Mouse (Mus musculus): ENCODE measurements around the gene Syngr3. TPM values are rescaled to one million over a fixed set of nuclear protein-coding genes. Genes with fewer than 3 reads are reported as not detected.

Syngr3 gene
- total and polyA plus RNA-seq, 2 experiments from 2014 or later: 334 to 376 TPM

DNA sequence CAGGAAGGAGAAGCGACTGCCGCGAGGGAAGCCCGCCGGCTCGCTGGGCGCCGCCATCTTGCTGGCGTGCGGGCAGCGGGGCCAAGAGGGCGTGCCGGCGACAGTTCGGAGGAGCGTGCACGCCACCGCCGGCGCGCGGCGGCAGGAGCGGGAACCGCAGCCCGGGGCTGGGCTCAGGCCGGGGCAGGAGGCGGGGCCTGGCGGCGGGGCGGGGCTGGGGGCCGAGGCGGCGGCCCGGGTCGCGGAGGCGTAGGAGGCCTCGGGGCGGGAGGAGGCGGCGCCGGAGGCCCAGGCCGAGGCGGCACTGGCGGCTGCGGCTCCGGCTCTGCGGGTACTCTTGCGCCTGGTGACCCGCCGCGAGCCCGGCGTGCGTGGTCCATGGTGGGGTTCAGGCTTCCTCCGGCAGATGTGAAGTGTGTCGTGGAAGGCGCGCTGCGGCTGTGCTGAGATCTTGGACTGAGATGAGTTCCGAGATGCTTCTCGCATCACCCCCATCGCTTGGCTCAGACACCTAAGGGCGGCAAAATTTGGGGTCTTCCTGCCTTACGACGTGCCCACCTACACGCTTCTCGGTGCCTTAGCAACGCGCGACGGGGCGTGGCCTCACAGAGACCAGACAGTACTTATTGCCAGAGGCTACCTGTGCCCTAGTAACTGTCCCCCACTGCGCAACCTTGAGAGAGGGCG is 6.4 kb upstream of the Syngr3 start, which contains the start of the genes Gfer and Noxo1:
Gfer (minus strand) TSS at position 146 of the 687 bp plus-strand sequence.
Noxo1 (plus strand) TSS at position 224 of the 687 bp plus-strand sequence.
- Histone ChIP-seq H3K9ac (replicated peaks; ENCODE audit: low read length, poor library complexity, severe bottlenecking) (peak within 1 kb of the TSS; percentile 79), H3K27ac (ENCODE audit: low read depth, low read length) (peak within 1 kb of the TSS; percentile 87), H3K4me2 (ENCODE audit: low read depth, low read length, poor library complexity, severe bottlenecking) (peak within 1 kb of the TSS; percentile 63), H3K4me1 (ENCODE audit: insufficient read depth, low read length) (0 out of 2 replicates have a peak, but pooled peaks cover 3% of the 10 kb centered on the region), H3K9me3 (ENCODE audit: low read length) (no peaks in the 10 kb centered on the region), H3K36me3 (ENCODE audit: insufficient read depth, low read length) (peaks cover 25% of the 10 kb centered on the region), H3K4me3 (ENCODE audit: low read depth, low read length) (peak within 1 kb of the TSS; percentile 79), H3K27me3 (ENCODE audit: insufficient read depth, low read length) (no peaks in the 10 kb centered on the region)
- WGBS: under 1% methylated on average over 48 of the region's 76 CpGs
- TF ChIP-seq CTCF (IDR thresholded peaks at IDR 0.05): peak; percentile 33; the same call in 1 of the 2 replicates
- DNase-seq (ENCODE audit: low spot score) (peak; percentile 88), ATAC-seq (ENCODE audit: low FRiP score) (peak; percentile 90)

DNA sequence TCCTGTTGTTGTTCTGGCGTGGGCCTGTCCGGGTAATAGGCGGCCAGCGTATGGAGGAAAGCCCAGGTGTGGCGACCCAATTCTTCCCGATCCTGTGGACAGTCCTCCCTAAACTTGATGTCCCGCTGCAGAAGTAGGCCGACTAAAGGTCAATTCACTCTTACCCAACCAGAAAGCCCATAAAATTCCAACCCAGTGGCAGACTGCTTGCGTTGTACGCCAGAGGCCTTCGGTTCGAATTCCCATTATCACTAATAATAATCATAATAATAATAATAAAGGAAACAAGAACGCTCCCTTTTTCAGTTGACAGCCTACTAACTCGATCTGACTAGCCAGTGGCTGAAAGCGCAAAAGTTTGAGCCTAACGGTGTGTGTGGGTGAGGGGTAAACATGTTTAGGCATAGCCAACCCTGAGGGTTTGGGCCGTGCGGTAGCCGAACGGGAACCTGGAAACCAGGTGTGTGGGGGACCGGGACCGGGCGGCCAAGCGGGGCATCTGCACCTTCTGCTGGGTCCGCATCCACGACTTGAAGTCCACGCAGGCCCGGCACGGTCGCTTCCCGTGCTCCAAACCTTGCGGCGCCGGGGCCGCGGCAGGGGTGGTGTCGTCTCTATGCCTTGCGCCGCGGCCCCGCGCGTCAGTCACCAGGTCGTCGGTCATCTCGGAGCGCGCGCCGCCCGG is 5.7 kb upstream of the Syngr3 start:
- 7% methylated on average over 46 of the region's 51 CpGs for WGBS
- peak overlapping the region; percentile 63 for H3K4me2 ChIP-seq (ENCODE audit: low read depth, low read length, poor library complexity, severe bottlenecking)
- H3K27ac ChIP-seq (ENCODE audit: low read depth, low read length): peak overlapping the region; percentile 87
- DNase-seq (ENCODE audit: low spot score): no peak
- no peaks in the 10 kb centered on the region for H3K27me3 ChIP-seq (ENCODE audit: insufficient read depth, low read length)
- peak overlapping the region; percentile 79 for H3K4me3 ChIP-seq (ENCODE audit: low read depth, low read length)
- no peak; the same call in 1 of the 2 replicates for ATAC-seq (ENCODE audit: low FRiP score)
- H3K9me3 ChIP-seq (ENCODE audit: low read length): no peaks in the 10 kb centered on the region
- no peak for TF ChIP-seq CTCF (IDR thresholded peaks at IDR 0.05)
- H3K36me3 ChIP-seq (ENCODE audit: insufficient read depth, low read length): peaks cover 18% of the 10 kb centered on the region
- H3K4me1 ChIP-seq (ENCODE audit: insufficient read depth, low read length): peaks cover 4% of the 10 kb centered on the region; the same call in 1 of the 2 replicates
- peak overlapping the region; percentile 79 for H3K9ac ChIP-seq (replicated peaks; ENCODE audit: low read length, poor library complexity, severe bottlenecking)

DNA sequence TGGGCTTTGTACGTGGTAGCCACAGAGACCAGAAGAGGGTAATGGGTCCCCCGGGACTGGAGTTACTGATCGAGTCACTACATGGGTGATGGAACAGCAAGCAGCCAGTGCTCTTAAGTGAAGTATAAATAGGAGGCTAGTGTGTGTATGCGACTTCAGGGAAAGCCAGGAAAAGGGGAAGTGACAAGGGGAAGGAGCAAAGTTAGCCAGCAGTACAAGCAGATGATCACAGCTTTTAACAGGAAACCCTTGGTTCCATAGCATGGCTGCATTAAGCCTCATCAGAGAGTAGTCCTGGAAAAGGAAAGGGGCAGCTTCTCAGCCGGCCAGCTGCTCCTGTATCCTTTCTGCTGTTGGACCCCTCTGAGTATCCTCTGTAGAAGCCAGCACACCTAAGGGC is 2.6 kb upstream of the Syngr3 start:
- no peak overlapping the region for H3K9ac ChIP-seq (replicated peaks; ENCODE audit: low read length, poor library complexity, severe bottlenecking)
- WGBS: 87% methylated on average over 5 of the region's 5 CpGs
- H3K27ac ChIP-seq (ENCODE audit: low read depth, low read length): no peak overlapping the region
- ATAC-seq (ENCODE audit: low FRiP score) (no peak), DNase-seq (ENCODE audit: low spot score) (no peak)
- H3K4me1 ChIP-seq (ENCODE audit: insufficient read depth, low read length): peaks cover 14% of the 10 kb centered on the region
- H3K36me3 ChIP-seq (ENCODE audit: insufficient read depth, low read length): peaks cover 9% of the 10 kb centered on the region; the same call in 1 of the 2 replicates
- no peak overlapping the region for H3K4me2 ChIP-seq (ENCODE audit: low read depth, low read length, poor library complexity, severe bottlenecking)
- no peak overlapping the region for H3K4me3 ChIP-seq (ENCODE audit: low read depth, low read length)
- TF ChIP-seq CTCF (IDR thresholded peaks at IDR 0.05): no peak
- H3K27me3 ChIP-seq (ENCODE audit: insufficient read depth, low read length): no peaks in the 10 kb centered on the region
- H3K9me3 ChIP-seq (ENCODE audit: low read length): no peaks in the 10 kb centered on the region

DNA sequence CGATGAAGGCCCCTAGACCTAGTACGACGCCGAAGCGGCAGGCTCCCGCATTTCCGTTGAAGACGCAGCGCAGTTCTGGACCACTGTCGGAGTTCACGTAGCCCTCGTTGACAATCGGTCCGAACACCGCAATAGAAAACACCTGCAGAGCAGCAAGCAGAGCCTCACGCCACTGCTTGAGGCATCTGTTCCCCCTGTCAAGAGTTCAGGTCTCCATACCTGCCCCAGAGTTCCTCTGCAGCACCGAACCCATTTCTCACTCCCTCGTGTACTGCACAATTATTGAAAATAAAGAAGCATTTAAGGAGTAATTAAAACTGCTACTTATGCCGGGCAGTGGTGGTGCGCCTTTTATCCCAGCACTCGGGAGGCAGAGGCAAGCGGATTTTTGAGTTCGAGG is 2.2 kb downstream of the Syngr3 start:
- no peaks in the 10 kb centered on the region for H3K9me3 ChIP-seq (ENCODE audit: low read length)
- no peak for TF ChIP-seq CTCF (IDR thresholded peaks at IDR 0.05)
- peaks cover 14% of the 10 kb centered on the region for H3K4me1 ChIP-seq (ENCODE audit: insufficient read depth, low read length)
- H3K27me3 ChIP-seq (ENCODE audit: insufficient read depth, low read length): no peaks in the 10 kb centered on the region
- peak overlapping the region; percentile 64 for H3K4me3 ChIP-seq (ENCODE audit: low read depth, low read length)
- ATAC-seq (ENCODE audit: low FRiP score) (no peak), DNase-seq (ENCODE audit: low spot score) (no peak)
- H3K27ac ChIP-seq (ENCODE audit: low read depth, low read length): no peak overlapping the region
- peak overlapping the region; percentile 65 for H3K4me2 ChIP-seq (ENCODE audit: low read depth, low read length, poor library complexity, severe bottlenecking)
- H3K9ac ChIP-seq (replicated peaks; ENCODE audit: low read length, poor library complexity, severe bottlenecking): peak overlapping the region; percentile 44; the same call in 1 of the 2 replicates
- peaks cover 18% of the 10 kb centered on the region for H3K36me3 ChIP-seq (ENCODE audit: insufficient read depth, low read length)
- WGBS: 21% methylated on average over 23 of the region's 23 CpGs

DNA sequence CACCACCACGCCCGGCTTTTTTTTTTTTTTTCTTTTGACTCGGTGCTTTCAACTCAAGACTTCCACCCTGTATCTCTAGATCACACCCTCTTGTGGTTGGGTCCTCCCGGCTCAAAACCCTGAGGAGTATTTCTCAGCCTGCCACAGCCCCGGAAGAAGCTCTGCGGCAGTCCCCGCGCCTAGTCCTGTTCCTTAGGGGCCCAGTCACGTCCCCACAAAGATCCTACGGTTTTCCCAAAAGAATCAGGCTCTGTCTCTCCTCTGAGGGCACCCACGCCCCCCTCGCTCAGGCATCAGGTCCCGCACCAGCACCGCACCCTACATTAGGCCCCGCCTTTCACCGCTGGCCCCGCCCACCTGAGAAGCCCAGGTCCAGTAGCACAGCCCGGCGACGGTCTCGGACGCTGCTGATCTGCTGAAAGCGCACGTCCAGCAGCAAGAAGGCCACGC is 2.6 kb downstream of the Syngr3 start:
- H3K9ac ChIP-seq (replicated peaks; ENCODE audit: low read length, poor library complexity, severe bottlenecking): peak overlapping the region; percentile 44; the same call in 1 of the 2 replicates
- H3K36me3 ChIP-seq (ENCODE audit: insufficient read depth, low read length): peaks cover 17% of the 10 kb centered on the region
- H3K4me3 ChIP-seq (ENCODE audit: low read depth, low read length): peak overlapping the region; percentile 64
- DNase-seq (ENCODE audit: low spot score): no peak
- TF ChIP-seq CTCF (IDR thresholded peaks at IDR 0.05): no peak
- no peak for ATAC-seq (ENCODE audit: low FRiP score)
- peak overlapping the region; percentile 65 for H3K4me2 ChIP-seq (ENCODE audit: low read depth, low read length, poor library complexity, severe bottlenecking)
- H3K4me1 ChIP-seq (ENCODE audit: insufficient read depth, low read length): peaks cover 14% of the 10 kb centered on the region
- H3K27ac ChIP-seq (ENCODE audit: low read depth, low read length): no peak overlapping the region
- WGBS: 2% methylated on average over 25 of the region's 25 CpGs
- no peaks in the 10 kb centered on the region for H3K27me3 ChIP-seq (ENCODE audit: insufficient read depth, low read length)
- H3K9me3 ChIP-seq (ENCODE audit: low read length): no peaks in the 10 kb centered on the region

All from midbrain, postnatal 0 days (tissue).